Mouse (Mus musculus): ENCODE measurements around the gene Pak4. TPM values are rescaled to one million over a fixed set of nuclear protein-coding genes. Genes with fewer than 3 reads are reported as not detected.
A peak's percentile ranks its signal among the peaks of the same experiment; 100 is the strongest.

The Pak4 gene
- polyA plus RNA-seq, 1 experiment from 2014 or later = 33.9 TPM

GRCm38 (mm10) chr7:28572689-28573088 lies 25.3 kb downstream of the Pak4 start:
- peaks cover under 1% of the 10 kb centered on the region; the same call in 1 of the 2 replicates for H3K36me3 ChIP-seq (ENCODE audit: control insufficient read depth, insufficient read depth, low read length)
- H3K27ac ChIP-seq (replicated peaks) = peak overlapping the region; percentile 96
- no peaks in the 10 kb centered on the region for H3K9me3 ChIP-seq (ENCODE audit: control insufficient read depth, low read length)
- TF ChIP-seq EP300 (optimal IDR thresholded peaks at IDR 0.05) = no peak
- TF ChIP-seq CTCF (IDR thresholded peaks at IDR 0.05; ENCODE audit: low read depth) = no peak
- H3K4me3 ChIP-seq (ENCODE audit: low read depth, low read length) = no peak overlapping the region
- DNase-seq (ENCODE audit: low spot score) (no peak), ATAC-seq (ENCODE audit: low FRiP score, low TSS enrichment) (no peak)
- WGBS = 67% methylated on average over 5 of the region's 5 CpGs
- no peak overlapping the region for H3K9ac ChIP-seq (ENCODE audit: low read length)
- no peak overlapping the region for H3K4me2 ChIP-seq (replicated peaks; ENCODE audit: low read depth)
- H3K4me1 ChIP-seq (replicated peaks; ENCODE audit: control insufficient read depth, insufficient read depth) = peaks cover 24% of the 10 kb centered on the region
- no peaks in the 10 kb centered on the region for H3K27me3 ChIP-seq (ENCODE audit: control insufficient read depth, insufficient read depth, low read length)

- Histone ChIP-seq H3K4me1 (replicated peaks; ENCODE audit: control insufficient read depth, insufficient read depth) (peaks cover 15% of the 10 kb centered on the region), H3K9me3 (ENCODE audit: control insufficient read depth, low read length) (no peaks in the 10 kb centered on the region), H3K4me2 (replicated peaks; ENCODE audit: low read depth) (peak overlapping the region; percentile 43), H3K27ac (replicated peaks) (peak overlapping the region; percentile 96), H3K36me3 (ENCODE audit: control insufficient read depth, insufficient read depth, low read length) (peaks cover 13% of the 10 kb centered on the region; the same call in 1 of the 2 replicates), H3K4me3 (ENCODE audit: low read depth, low read length) (no peak overlapping the region), H3K9ac (ENCODE audit: low read length) (peak overlapping the region; percentile 41), H3K27me3 (ENCODE audit: control insufficient read depth, insufficient read depth, low read length) (no peaks in the 10 kb centered on the region)
- whole genome bisulfite sequencing = 17% methylated on average over 5 of the region's 5 CpGs
- ATAC-seq (ENCODE audit: low FRiP score, low TSS enrichment) = peak; percentile 21
- TF ChIP-seq CTCF (IDR thresholded peaks at IDR 0.05; ENCODE audit: low read depth) (no peak), EP300 (optimal IDR thresholded peaks at IDR 0.05) (no peak)
- DNase-seq (ENCODE audit: low spot score) = peak; percentile 58
Observed at GRCm38 (mm10) chr7:28570982-28571682, 26.9 kb downstream of the Pak4 start.

GRCm38 (mm10) chr7:28570291-28570981 lies 27.5 kb downstream of the Pak4 start:
- H3K27ac ChIP-seq (replicated peaks) = peak overlapping the region; percentile 96
- H3K27me3 ChIP-seq (ENCODE audit: control insufficient read depth, insufficient read depth, low read length) = no peaks in the 10 kb centered on the region
- peaks cover 15% of the 10 kb centered on the region for H3K4me1 ChIP-seq (replicated peaks; ENCODE audit: control insufficient read depth, insufficient read depth)
- DNase-seq (ENCODE audit: low spot score) (peak; percentile 97), ATAC-seq (ENCODE audit: low FRiP score, low TSS enrichment) (peak; percentile 93)
- peak overlapping the region; percentile 43 for H3K4me2 ChIP-seq (replicated peaks; ENCODE audit: low read depth)
- TF ChIP-seq EP300 (optimal IDR thresholded peaks at IDR 0.05) (no peak), CTCF (IDR thresholded peaks at IDR 0.05; ENCODE audit: low read depth) (peak; percentile 30)
- no peak overlapping the region for H3K4me3 ChIP-seq (ENCODE audit: low read depth, low read length)
- no peaks in the 10 kb centered on the region for H3K9me3 ChIP-seq (ENCODE audit: control insufficient read depth, low read length)
- WGBS = 34% methylated on average over 12 of the region's 12 CpGs
- peaks cover 13% of the 10 kb centered on the region; the same call in 1 of the 2 replicates for H3K36me3 ChIP-seq (ENCODE audit: control insufficient read depth, insufficient read depth, low read length)
- H3K9ac ChIP-seq (ENCODE audit: low read length) = peak overlapping the region; percentile 41

- peaks cover 20% of the 10 kb centered on the region for H3K36me3 ChIP-seq (ENCODE audit: control insufficient read depth, insufficient read depth, low read length)
- DNase-seq (ENCODE audit: low spot score) (peak; percentile 72), ATAC-seq (ENCODE audit: low FRiP score, low TSS enrichment) (no peak)
- H3K9me3 ChIP-seq (ENCODE audit: control insufficient read depth, low read length) = no peaks in the 10 kb centered on the region
- TF ChIP-seq CTCF (IDR thresholded peaks at IDR 0.05; ENCODE audit: low read depth) (peak; percentile 90), EP300 (optimal IDR thresholded peaks at IDR 0.05) (no peak)
- no peak overlapping the region for H3K4me3 ChIP-seq (ENCODE audit: low read depth, low read length)
- H3K27ac ChIP-seq (replicated peaks) = peak overlapping the region; percentile 53; the same call in 1 of the 2 replicates
- H3K27me3 ChIP-seq (ENCODE audit: control insufficient read depth, insufficient read depth, low read length) = no peaks in the 10 kb centered on the region
- no peak overlapping the region for H3K4me2 ChIP-seq (replicated peaks; ENCODE audit: low read depth)
- peaks cover 13% of the 10 kb centered on the region for H3K4me1 ChIP-seq (replicated peaks; ENCODE audit: control insufficient read depth, insufficient read depth)
- H3K9ac ChIP-seq (ENCODE audit: low read length) = no peak overlapping the region
Observed at GRCm38 (mm10) chr7:28568253-28568652, 29.7 kb downstream of the Pak4 start.

GRCm38 (mm10) chr7:28567539-28567938 lies 30.4 kb downstream of the Pak4 start:
- Histone ChIP-seq H3K9ac (ENCODE audit: low read length) (no peak overlapping the region), H3K4me2 (replicated peaks; ENCODE audit: low read depth) (no peak overlapping the region), H3K4me3 (ENCODE audit: low read depth, low read length) (no peak overlapping the region), H3K9me3 (ENCODE audit: control insufficient read depth, low read length) (no peaks in the 10 kb centered on the region), H3K27ac (replicated peaks) (no peak overlapping the region), H3K36me3 (ENCODE audit: control insufficient read depth, insufficient read depth, low read length) (peaks cover 22% of the 10 kb centered on the region), H3K27me3 (ENCODE audit: control insufficient read depth, insufficient read depth, low read length) (no peaks in the 10 kb centered on the region), H3K4me1 (replicated peaks; ENCODE audit: control insufficient read depth, insufficient read depth) (peaks cover 13% of the 10 kb centered on the region)
- ATAC-seq (ENCODE audit: low FRiP score, low TSS enrichment) (no peak), DNase-seq (ENCODE audit: low spot score) (no peak)
- TF ChIP-seq CTCF (IDR thresholded peaks at IDR 0.05; ENCODE audit: low read depth) (no peak), EP300 (optimal IDR thresholded peaks at IDR 0.05) (no peak)
- WGBS = 95% methylated on average over 4 of the region's 4 CpGs

GRCm38 (mm10) chr7:28565407-28565806 lies 32.6 kb downstream of the Pak4 start:
- no peak overlapping the region for H3K9ac ChIP-seq (ENCODE audit: low read length)
- H3K4me1 ChIP-seq (replicated peaks; ENCODE audit: control insufficient read depth, insufficient read depth) = no peaks in the 10 kb centered on the region
- no peak overlapping the region for H3K4me2 ChIP-seq (replicated peaks; ENCODE audit: low read depth)
- ATAC-seq (ENCODE audit: low FRiP score, low TSS enrichment) (no peak), DNase-seq (ENCODE audit: low spot score) (no peak)
- no peaks in the 10 kb centered on the region for H3K27me3 ChIP-seq (ENCODE audit: control insufficient read depth, insufficient read depth, low read length)
- no peak overlapping the region for H3K27ac ChIP-seq (replicated peaks)
- no peak for TF ChIP-seq EP300 (optimal IDR thresholded peaks at IDR 0.05)
- TF ChIP-seq CTCF (IDR thresholded peaks at IDR 0.05; ENCODE audit: low read depth) = no peak
- peaks cover 25% of the 10 kb centered on the region for H3K36me3 ChIP-seq (ENCODE audit: control insufficient read depth, insufficient read depth, low read length)
- H3K9me3 ChIP-seq (ENCODE audit: control insufficient read depth, low read length) = no peaks in the 10 kb centered on the region
- WGBS = 93% methylated on average over 5 of the region's 5 CpGs
- no peak overlapping the region for H3K4me3 ChIP-seq (ENCODE audit: low read depth, low read length)

Measured in stomach, postnatal 0 days (tissue).